Mouse (Mus musculus): ENCODE measurements around the gene Ptpn6.
A peak's percentile ranks its signal among the peaks of the same experiment; 100 is the strongest.

Gene Ptpn6

GRCm38 (mm10) chr6:124729850-124730705 lies 8.4 kb downstream of the Ptpn6 start:
- DNase-seq (ENCODE audit: low spot score in 2 of 2), result no peak

- no peak for DNase-seq (ENCODE audit: low spot score in 2 of 2)
Observed at GRCm38 (mm10) chr6:124728621-124729020, 9.9 kb downstream of the Ptpn6 start.

GRCm38 (mm10) chr6:124724472-124724871 lies 14.0 kb downstream of the Ptpn6 start:
- DNase-seq (ENCODE audit: low spot score in 2 of 2), result no peak

- no peak for DNase-seq (ENCODE audit: low spot score in 2 of 2)
Observed at GRCm38 (mm10) chr6:124723541-124723940, 15.0 kb downstream of the Ptpn6 start.

- DNase-seq (ENCODE audit: low spot score in 2 of 2), result no peak
Observed at GRCm38 (mm10) chr6:124722876-124723473, 15.5 kb downstream of the Ptpn6 start.

DNA sequence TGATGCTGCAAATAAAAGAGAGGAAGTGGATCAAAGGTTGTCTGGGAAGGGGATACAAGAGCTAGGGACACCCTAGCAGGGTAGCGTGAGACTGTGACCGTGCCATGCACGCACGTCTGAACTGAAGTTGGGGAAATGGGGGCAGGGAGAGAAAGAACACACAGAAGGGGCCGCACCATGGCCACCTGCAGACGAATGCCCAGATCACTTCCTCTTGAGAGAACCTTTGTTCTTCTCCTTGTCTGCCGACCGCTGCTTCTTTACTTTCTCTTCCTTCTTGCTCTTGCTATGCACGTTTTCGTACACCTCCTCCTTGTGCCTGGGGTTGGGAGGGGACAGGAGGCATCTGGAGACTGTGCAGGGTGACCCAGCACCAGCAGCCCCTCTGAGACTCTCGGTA lies 17.6 kb downstream of the Ptpn6 start:
- DNase-seq (ENCODE audit: low spot score in 2 of 2), result no peak

DNA sequence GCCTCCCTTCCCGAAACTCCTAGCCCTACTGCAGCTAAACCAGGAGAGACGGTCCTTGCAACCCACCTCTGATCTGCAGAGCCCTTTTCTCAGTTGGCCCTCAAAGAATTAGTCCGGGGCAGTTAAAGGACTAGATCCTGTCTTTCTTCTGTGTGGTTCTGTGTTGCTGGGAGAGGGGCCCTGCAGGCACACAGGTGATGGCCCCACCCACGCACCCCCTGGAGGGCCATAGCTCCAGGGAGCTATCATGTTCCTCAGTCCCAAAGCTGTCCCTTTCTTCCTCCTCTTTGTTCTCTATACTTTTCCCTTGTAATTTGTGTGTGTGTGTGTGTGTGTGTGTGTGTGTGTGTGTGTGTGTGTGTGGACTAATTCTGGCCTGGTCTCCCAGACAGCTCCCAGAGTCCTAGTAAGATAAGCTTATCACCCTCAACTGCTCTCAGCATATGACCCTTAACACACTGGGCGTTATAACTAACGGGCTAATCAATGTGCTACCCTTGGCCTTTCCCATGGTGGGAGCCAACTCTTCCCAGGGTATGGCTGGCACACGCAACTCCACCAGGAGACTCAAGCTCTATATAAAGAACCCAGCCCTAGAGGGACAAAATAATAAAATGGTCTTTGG lies 19.0 kb downstream of the Ptpn6 start:
- no peak for DNase-seq (ENCODE audit: low spot score in 2 of 2)

- DNase-seq (ENCODE audit: low spot score in 2 of 2), result no peak
Observed at GRCm38 (mm10) chr6:124718703-124719102, 19.8 kb downstream of the Ptpn6 start.

DNA sequence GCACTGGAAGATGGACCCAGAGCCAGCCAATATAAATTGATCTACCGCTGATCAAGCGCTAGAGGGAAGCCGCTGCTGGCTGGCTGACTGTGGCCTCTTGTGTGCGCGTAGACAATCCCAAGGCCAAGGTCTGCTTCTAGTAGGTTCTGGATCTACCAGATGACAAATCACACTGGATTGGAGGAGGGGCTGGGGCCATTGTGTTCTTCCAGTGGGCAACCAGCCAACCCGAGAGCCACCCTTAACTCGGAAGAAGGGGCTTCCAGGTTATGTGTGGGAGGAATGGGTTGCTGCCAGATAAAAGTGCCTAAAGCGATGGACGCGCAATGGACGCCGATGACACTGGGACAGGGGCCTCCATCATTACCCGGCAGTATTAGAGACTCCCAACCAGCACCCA lies 20.5 kb downstream of the Ptpn6 start:
- DNase-seq (ENCODE audit: low spot score in 2 of 2), result no peak

- no peak for DNase-seq (ENCODE audit: low spot score in 2 of 2)
Observed at GRCm38 (mm10) chr6:124716864-124717490, 21.5 kb downstream of the Ptpn6 start.

DNA sequence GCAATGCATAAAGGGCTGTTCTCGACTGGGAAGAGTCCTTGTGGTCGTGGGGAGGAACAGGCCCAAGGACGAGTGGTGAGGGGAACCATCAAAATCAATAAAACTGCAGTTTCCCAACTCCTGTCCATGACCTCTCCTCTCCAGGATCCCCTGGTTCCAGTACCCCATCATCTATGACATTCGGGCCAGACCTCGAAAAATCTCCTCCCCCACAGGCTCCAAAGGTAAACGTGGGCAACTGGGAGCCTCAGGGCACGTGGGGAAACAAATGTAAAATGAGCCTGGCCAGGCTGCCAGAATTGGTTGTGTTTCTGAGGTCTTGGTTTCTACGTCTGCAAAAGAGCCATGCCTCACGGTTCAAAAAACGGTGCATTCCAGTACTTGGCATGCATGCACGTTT lies 25.6 kb downstream of the Ptpn6 start:
- no peak for DNase-seq (ENCODE audit: low spot score in 2 of 2)

GRCm38 (mm10) chr6:124711824-124712782 lies 26.4 kb downstream of the Ptpn6 start, which contains the start of the genes Emg1 and Phb2:
Gene Emg1 (minus strand): TSS chr6:124712178.
Gene Phb2 (plus strand): TSS chr6:124712336.
- peak; percentile 96 to 97 for DNase-seq (ENCODE audit: low spot score in 2 of 2)

DNA sequence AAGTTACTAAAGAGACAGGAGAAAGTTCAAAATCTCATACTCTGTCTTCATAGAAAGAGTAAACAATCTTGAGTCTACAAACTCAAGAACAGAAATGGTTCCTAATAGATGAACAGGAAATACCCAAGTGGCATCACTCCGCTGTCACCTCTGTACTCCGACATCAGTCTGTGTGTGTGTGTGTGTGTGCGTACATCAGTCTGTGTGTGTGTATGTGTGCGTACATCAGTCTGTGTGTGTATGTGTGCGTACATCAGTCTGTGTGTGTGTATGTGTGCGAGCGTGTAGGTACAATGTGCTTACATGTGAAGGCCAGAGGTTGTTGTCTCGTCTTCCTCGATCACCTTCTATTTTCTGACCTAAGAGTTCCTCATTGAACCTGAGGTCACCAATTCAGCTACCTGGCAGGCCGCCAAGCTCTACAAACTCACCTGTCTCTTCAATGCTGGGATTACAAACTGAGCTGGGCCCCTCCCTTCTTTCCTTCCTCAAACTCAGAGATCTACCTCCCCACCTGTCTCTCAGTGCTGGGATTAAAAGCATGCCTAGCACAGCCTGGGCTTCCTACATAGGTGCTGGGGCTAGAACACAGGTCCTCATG lies 30.1 kb downstream of the Ptpn6 start:
- no peak for DNase-seq (ENCODE audit: low spot score in 2 of 2)

- no peak for DNase-seq (ENCODE audit: low spot score in 2 of 2)
Observed at GRCm38 (mm10) chr6:124706061-124706627, 32.4 kb downstream of the Ptpn6 start.

- DNase-seq (ENCODE audit: low spot score in 2 of 2), result no peak
Observed at GRCm38 (mm10) chr6:124704417-124704816, 34.1 kb downstream of the Ptpn6 start.

DNA sequence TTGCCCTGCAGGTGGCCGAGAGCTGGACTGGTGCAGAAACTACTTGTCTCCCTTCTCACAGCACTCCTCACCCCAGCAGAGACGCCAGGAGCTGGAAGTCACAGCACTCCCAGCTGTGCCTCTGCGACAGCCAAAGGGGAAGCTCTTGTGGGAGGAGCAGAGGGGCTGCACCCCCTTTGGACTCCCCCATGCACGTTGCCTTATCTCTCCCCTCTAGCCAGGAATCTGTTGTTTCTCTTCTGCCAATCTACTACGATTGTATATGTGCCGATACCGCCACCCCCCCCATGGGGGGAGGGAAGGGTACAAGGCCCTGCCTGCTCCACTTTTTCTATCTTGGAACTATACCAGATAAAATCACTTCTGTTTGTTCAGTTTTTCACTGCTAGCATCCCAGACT lies 34.7 kb downstream of the Ptpn6 start:
- DNase-seq (ENCODE audit: low spot score in 2 of 2), result no peak

DNA sequence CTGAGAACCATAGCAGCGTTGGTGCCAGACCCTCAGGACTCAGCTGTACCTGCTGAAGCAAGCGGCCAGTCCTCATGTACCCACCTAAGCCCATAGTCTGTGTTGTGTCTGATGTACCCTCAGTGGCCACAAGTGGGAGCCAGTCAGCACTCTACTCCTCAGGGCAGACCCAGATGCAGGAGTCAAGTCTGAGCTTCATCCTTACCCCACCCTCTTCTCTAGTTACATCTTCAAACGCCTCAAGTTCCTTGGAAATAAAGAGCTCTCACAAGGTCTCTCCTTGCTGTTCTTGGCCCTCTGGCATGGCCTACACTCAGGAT lies 35.8 kb downstream of the Ptpn6 start:
- DNase-seq (ENCODE audit: low spot score in 2 of 2), result peak in 1 of 2 experiments; percentile 66

- no peak for DNase-seq (ENCODE audit: low spot score in 2 of 2)
Observed at GRCm38 (mm10) chr6:124702102-124702783, 36.3 kb downstream of the Ptpn6 start.

GRCm38 (mm10) chr6:124701338-124701737 lies 37.2 kb downstream of the Ptpn6 start:
- DNase-seq (ENCODE audit: low spot score in 2 of 2), result no peak

Data from frontal cortex, postnatal 10 days (tissue).